Mouse (Mus musculus) E14TG2a.4 (cell line): ENCODE measurements around the gene Mllt11.

Experiments
- CTCF ChIP-seq: conservative IDR thresholded peaks from 2 replicates; pipeline ENCODE4 v1.5.1; 2014; ENCODE audit warnings: low read length
- NANOG ChIP-seq: IDR thresholded peaks from 2 replicates; pipeline ENCODE4 v1.6.1; 2014; ENCODE audit warnings: borderline replicate concordance, low read length, mixed read lengths
- POU5F1 ChIP-seq: IDR thresholded peaks from 2 replicates; pipeline ENCODE4 v1.6.1; 2014; ENCODE audit warnings: low read length, borderline replicate concordance

- no peak for TF ChIP-seq CTCF
- TF ChIP-seq POU5F1: no peak
- TF ChIP-seq NANOG: no peak
Measured at GRCm38 (mm10) chr3:95194721-95195135, 37.2 kb downstream of the Mllt11 start.
